Mouse (Mus musculus): ENCODE data around the gene Cyp2d34. TPM values are rescaled to one million over a fixed set of nuclear protein-coding genes. Genes with fewer than 3 reads are reported as not detected.

The Cyp2d34 gene
- polyA plus RNA-seq, 1 experiment from 2014 or later = not detected

- H3K9ac ChIP-seq (ENCODE audit: low read depth, low read length) = no peak overlapping the region
- no peak overlapping the region for H3K4me2 ChIP-seq (ENCODE audit: low read length)
- no peaks in the 10 kb centered on the region for H3K27me3 ChIP-seq (replicated peaks; ENCODE audit: control insufficient read depth, insufficient read depth, low read length)
- no peak overlapping the region for H3K4me3 ChIP-seq (ENCODE audit: low read length)
- no peaks in the 10 kb centered on the region for H3K36me3 ChIP-seq (ENCODE audit: control insufficient read depth, insufficient read depth, low read length)
- 60% methylated on average over 1 of the region's 1 CpGs for whole genome bisulfite sequencing
- no peak overlapping the region for H3K27ac ChIP-seq (ENCODE audit: low read depth, low read length)
- H3K9me3 ChIP-seq (ENCODE audit: control insufficient read depth, low read length) = no peaks in the 10 kb centered on the region
- no peak for ATAC-seq
- no peaks in the 10 kb centered on the region for H3K4me1 ChIP-seq (ENCODE audit: control insufficient read depth, insufficient read depth, low read depth, low read length)
Measured at GRCm38 (mm10) chr15:82634976-82635375, 14.2 kb upstream of the Cyp2d34 start.

DNA sequence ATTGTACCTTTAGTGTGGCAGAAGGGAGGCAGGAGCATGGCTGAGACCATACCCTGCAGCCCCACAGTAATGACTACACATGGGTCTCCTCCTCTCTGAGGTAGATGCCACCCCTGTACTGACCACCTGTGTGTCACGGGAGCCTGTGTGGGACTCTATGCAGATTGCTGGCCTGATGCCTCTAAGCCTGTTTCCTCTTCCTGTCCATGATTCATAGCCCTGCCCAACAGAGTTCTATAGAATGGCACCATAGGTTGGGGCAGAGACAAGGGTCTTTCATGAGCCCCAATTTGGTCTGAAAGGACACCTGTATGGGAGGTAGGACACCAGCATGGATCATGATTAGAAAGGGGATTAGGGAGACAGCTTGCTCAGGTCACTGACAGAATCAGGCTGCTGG, 1.2 kb upstream of the Cyp2d34 start:
- Histone ChIP-seq H3K36me3 (ENCODE audit: control insufficient read depth, insufficient read depth, low read length) (no peaks in the 10 kb centered on the region), H3K9me3 (ENCODE audit: control insufficient read depth, low read length) (no peaks in the 10 kb centered on the region), H3K27ac (ENCODE audit: low read depth, low read length) (no peak overlapping the region), H3K27me3 (replicated peaks; ENCODE audit: control insufficient read depth, insufficient read depth, low read length) (no peaks in the 10 kb centered on the region), H3K4me2 (ENCODE audit: low read length) (no peak overlapping the region), H3K4me1 (ENCODE audit: control insufficient read depth, insufficient read depth, low read depth, low read length) (no peaks in the 10 kb centered on the region), H3K9ac (ENCODE audit: low read depth, low read length) (no peak overlapping the region), H3K4me3 (ENCODE audit: low read length) (no peak overlapping the region)
- WGBS = 100% methylated on average over 1 of the region's 1 CpGs
- no peak for ATAC-seq

- Histone ChIP-seq H3K36me3 (ENCODE audit: control insufficient read depth, insufficient read depth, low read length) (no peaks in the 10 kb centered on the region), H3K9me3 (ENCODE audit: control insufficient read depth, low read length) (no peaks in the 10 kb centered on the region), H3K4me1 (ENCODE audit: control insufficient read depth, insufficient read depth, low read depth, low read length) (no peaks in the 10 kb centered on the region), H3K27ac (ENCODE audit: low read depth, low read length) (no peak overlapping the region), H3K4me3 (ENCODE audit: low read length) (no peak overlapping the region), H3K9ac (ENCODE audit: low read depth, low read length) (no peak overlapping the region), H3K27me3 (replicated peaks; ENCODE audit: control insufficient read depth, insufficient read depth, low read length) (no peaks in the 10 kb centered on the region), H3K4me2 (ENCODE audit: low read length) (no peak overlapping the region)
- ATAC-seq = no peak
- WGBS = 95% methylated on average over 9 of the region's 9 CpGs
Measured at GRCm38 (mm10) chr15:82618362-82619020, 2.3 kb downstream of the Cyp2d34 start.

DNA sequence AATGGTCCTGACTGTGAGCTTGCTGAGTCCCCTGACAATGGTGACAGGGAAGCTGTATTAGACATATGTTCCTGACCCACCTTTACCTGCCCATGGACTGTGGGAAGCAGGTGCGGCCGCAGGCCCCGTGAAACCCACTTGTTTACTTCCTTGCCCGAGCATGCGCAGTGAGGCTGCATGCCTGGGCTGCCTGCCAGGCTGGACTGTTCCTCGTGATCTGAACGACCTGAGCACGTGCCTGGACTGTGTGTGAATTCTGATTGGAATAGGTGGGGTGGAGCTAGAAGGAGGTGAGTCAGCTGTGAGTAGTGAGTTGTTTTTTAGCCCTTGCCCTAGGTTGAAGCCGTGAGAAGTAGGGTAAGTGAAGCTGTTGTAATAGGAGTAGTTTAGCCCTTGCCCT, 38.1 kb downstream of the Cyp2d34 start:
- Histone ChIP-seq H3K9me3 (ENCODE audit: control insufficient read depth, low read length) (no peaks in the 10 kb centered on the region), H3K4me3 (ENCODE audit: low read length) (no peak overlapping the region), H3K27ac (ENCODE audit: low read depth, low read length) (no peak overlapping the region), H3K9ac (ENCODE audit: low read depth, low read length) (no peak overlapping the region), H3K27me3 (replicated peaks; ENCODE audit: control insufficient read depth, insufficient read depth, low read length) (no peaks in the 10 kb centered on the region), H3K4me2 (ENCODE audit: low read length) (no peak overlapping the region), H3K4me1 (ENCODE audit: control insufficient read depth, insufficient read depth, low read depth, low read length) (no peaks in the 10 kb centered on the region), H3K36me3 (ENCODE audit: control insufficient read depth, insufficient read depth, low read length) (no peaks in the 10 kb centered on the region)
- 84% methylated on average over 9 of the region's 9 CpGs for WGBS
- no peak for ATAC-seq

DNA sequence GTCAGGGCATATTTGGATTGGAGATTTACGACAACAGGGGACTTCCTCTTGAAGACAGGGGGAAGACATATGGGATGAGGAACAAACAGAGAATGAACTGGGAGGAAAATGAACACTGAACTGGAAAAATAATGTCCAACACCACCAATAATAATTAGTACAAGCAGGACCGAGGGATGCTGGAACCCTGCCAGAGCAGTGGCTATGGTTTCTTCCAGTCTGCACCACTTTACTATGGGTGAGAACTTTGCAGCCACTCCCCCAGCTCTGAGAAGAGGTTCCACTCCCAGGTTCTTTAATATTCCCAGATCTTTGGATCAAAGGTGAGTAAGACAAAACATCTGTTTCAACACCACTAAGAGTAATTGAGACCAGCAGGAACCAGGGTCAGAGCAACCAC, 41.7 kb downstream of the Cyp2d34 start:
- H3K4me1 ChIP-seq (ENCODE audit: control insufficient read depth, insufficient read depth, low read depth, low read length) = no peaks in the 10 kb centered on the region
- no peak overlapping the region for H3K9ac ChIP-seq (ENCODE audit: low read depth, low read length)
- ATAC-seq = no peak
- no peak overlapping the region for H3K4me2 ChIP-seq (ENCODE audit: low read length)
- H3K4me3 ChIP-seq (ENCODE audit: low read length) = no peak overlapping the region
- H3K9me3 ChIP-seq (ENCODE audit: control insufficient read depth, low read length) = no peaks in the 10 kb centered on the region
- 85% methylated on average over 2 of the region's 2 CpGs for WGBS
- no peak overlapping the region for H3K27ac ChIP-seq (ENCODE audit: low read depth, low read length)
- no peaks in the 10 kb centered on the region for H3K27me3 ChIP-seq (replicated peaks; ENCODE audit: control insufficient read depth, insufficient read depth, low read length)
- no peaks in the 10 kb centered on the region for H3K36me3 ChIP-seq (ENCODE audit: control insufficient read depth, insufficient read depth, low read length)

DNA sequence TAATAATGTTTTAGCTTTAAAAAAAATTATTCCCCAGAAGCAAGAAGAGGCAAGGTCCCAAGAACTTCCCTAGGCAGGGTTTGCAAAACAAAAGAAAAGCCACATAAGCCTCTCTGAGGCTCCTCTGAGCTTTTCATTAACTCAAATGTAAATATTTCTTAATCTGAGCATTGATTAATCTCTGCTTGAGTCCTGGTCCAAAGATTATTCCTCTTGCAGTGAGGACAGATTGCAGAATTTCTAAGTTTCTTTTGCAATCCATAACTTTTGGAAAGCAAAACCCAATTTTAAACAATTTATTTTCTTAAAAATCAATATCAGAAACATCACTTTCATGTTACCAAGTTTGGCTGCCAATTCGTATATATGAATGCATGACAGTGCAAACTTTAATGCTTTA, 47.9 kb downstream of the Cyp2d34 start:
- H3K36me3 ChIP-seq (ENCODE audit: control insufficient read depth, insufficient read depth, low read length) = no peaks in the 10 kb centered on the region
- no peak overlapping the region for H3K4me3 ChIP-seq (ENCODE audit: low read length)
- H3K9me3 ChIP-seq (ENCODE audit: control insufficient read depth, low read length) = no peaks in the 10 kb centered on the region
- no peak for ATAC-seq
- H3K4me2 ChIP-seq (ENCODE audit: low read length) = no peak overlapping the region
- 79% methylated on average over 1 of the region's 1 CpGs for WGBS
- no peaks in the 10 kb centered on the region for H3K4me1 ChIP-seq (ENCODE audit: control insufficient read depth, insufficient read depth, low read depth, low read length)
- H3K27me3 ChIP-seq (replicated peaks; ENCODE audit: control insufficient read depth, insufficient read depth, low read length) = no peaks in the 10 kb centered on the region
- H3K9ac ChIP-seq (ENCODE audit: low read depth, low read length) = no peak overlapping the region
- H3K27ac ChIP-seq (ENCODE audit: low read depth, low read length) = no peak overlapping the region

Small RNA genes within 50 kb of the gene (microRNA-seq; reads per million reads assigned to microRNA genes)
- not detected for gene Gm27463
- gene Gm27742 = not detected

Other genes starting within 250 kb of the Cyp2d34 start
- gene Cyp2d22, start 240.7 kb downstream of the Cyp2d34 start, polyA plus RNA-seq (2015; fragmentation: Nextera tagmentation; extraction: Ambion mirVana) = 3.3 TPM in 2 replicates
- gene Cyp2d11, start 226.9 kb downstream of the Cyp2d34 start, polyA plus RNA-seq (2015; fragmentation: Nextera tagmentation; extraction: Ambion mirVana) = not detected in 2 replicates
- not detected in 2 replicates for gene Cyp2d10, start 213.8 kb downstream of the Cyp2d34 start, polyA plus RNA-seq (2015; fragmentation: Nextera tagmentation; extraction: Ambion mirVana)
- gene Cyp2d9, start 187.5 kb downstream of the Cyp2d34 start, polyA plus RNA-seq (2015; fragmentation: Nextera tagmentation; extraction: Ambion mirVana) = not detected in 2 replicates
- gene Cyp2d12, start 65.9 kb downstream of the Cyp2d34 start, polyA plus RNA-seq (2015; fragmentation: Nextera tagmentation; extraction: Ambion mirVana) = not detected in 2 replicates
- not detected in 2 replicates for gene Cyp2d40, start 143.2 kb upstream of the Cyp2d34 start, polyA plus RNA-seq (2015; fragmentation: Nextera tagmentation; extraction: Ambion mirVana)
- not detected in 2 replicates for gene Cyp2d26, start 173.3 kb upstream of the Cyp2d34 start, polyA plus RNA-seq (2015; fragmentation: Nextera tagmentation; extraction: Ambion mirVana)

All from hindbrain, embryonic 16.5 days (tissue).